Mouse (Mus musculus): ENCODE results near the gene Foxa1. TPM values are rescaled to one million over a fixed set of nuclear protein-coding genes. Genes with fewer than 3 reads are reported as not detected.

The Foxa1 gene
- polyA plus RNA-seq, 1 experiment from 2014 or later, result 22.5 TPM

DNA sequence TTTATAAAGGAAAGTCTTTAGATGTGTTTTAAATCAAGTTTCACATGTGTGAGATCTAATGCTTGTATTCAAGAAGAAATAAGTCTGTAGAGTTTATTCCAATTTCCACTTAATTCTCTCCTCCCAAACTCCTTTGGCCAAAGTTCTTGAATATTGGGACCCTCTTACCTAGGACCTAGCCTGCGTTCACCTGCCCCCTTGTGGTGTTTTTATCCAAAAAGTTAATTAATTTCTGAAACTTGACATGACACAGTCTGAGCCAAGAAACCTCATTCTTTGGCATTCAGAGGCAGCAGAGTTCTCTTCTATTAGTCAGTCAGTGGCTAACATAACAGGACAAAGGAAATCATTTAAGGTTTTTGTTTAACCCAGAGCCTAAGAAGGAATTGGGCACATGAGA lies 32.2 kb downstream of the Foxa1 start:
- Histone ChIP-seq H3K27ac (ENCODE audit: low read depth) (no peak overlapping the region), H3K4me1 (ENCODE audit: insufficient read depth) (no peaks in the 10 kb centered on the region), H3K9me3 (ENCODE audit: low read depth, low read length) (no peaks in the 10 kb centered on the region), H3K27me3 (ENCODE audit: insufficient read depth, low read length) (no peaks in the 10 kb centered on the region), H3K4me2 (no peak overlapping the region), H3K4me3 (ENCODE audit: low read depth, low read length) (no peak overlapping the region), H3K36me3 (ENCODE audit: insufficient read depth) (no peaks in the 10 kb centered on the region), H3K9ac (no peak overlapping the region)
- ATAC-seq (ENCODE audit: insufficient read depth) (no peak), DNase-seq (peak; percentile 30)
- WGBS, result 43% methylated on average over 1 of the region's 1 CpGs
- peak; percentile 22; the same call in 1 of the 2 replicates for TF ChIP-seq CTCF (IDR thresholded peaks at IDR 0.05; ENCODE audit: low read depth)

DNA sequence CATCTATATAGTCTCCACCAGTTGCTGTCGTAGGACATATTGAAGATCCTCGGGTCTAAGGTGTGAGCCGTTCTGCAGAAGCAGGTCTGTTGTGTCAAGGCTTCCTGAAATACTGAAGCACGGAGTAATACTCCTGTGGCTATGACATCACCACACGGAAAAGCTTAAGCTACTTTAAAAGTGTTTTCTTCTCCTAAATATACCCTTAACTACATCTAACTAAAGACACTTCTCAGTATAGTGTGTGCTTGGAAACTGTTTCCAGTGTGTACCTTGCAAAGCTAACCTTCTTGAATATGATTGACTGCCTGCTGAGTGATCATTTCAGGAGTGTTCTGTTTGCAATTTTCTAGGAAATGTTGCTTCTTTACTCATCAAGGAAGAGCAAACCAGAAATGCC lies 35.2 kb downstream of the Foxa1 start:
- DNase-seq, result no peak
- Histone ChIP-seq H3K9ac (no peak overlapping the region), H3K4me1 (ENCODE audit: insufficient read depth) (no peaks in the 10 kb centered on the region), H3K27ac (ENCODE audit: low read depth) (no peak overlapping the region), H3K27me3 (ENCODE audit: insufficient read depth, low read length) (no peaks in the 10 kb centered on the region), H3K4me3 (ENCODE audit: low read depth, low read length) (no peak overlapping the region), H3K36me3 (ENCODE audit: insufficient read depth) (no peaks in the 10 kb centered on the region), H3K4me2 (no peak overlapping the region), H3K9me3 (ENCODE audit: low read depth, low read length) (no peaks in the 10 kb centered on the region)
- no peak for ATAC-seq (ENCODE audit: insufficient read depth)
- TF ChIP-seq CTCF (IDR thresholded peaks at IDR 0.05; ENCODE audit: low read depth), result no peak
- 67% methylated on average over 5 of the region's 5 CpGs for WGBS

DNA sequence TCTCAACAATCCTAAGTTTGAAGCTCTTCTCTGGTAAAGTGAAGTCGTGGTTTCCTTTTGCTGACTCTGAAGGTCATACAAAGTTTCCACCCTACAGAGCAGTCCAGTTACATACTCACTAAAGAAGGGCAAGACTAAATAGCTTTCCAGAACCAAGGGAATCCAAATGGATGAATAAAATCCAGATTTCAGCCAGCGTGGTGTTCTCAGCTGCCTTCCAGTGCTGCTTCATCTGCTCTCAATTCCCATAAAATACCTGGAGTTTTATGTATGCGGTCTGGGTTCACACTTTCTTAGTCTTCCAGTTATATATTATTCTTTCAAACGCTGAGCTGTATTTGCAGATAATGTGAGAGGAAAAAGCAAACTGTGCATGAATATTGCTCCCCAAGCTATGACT lies 35.6 kb downstream of the Foxa1 start:
- Histone ChIP-seq H3K9ac (no peak overlapping the region), H3K9me3 (ENCODE audit: low read depth, low read length) (no peaks in the 10 kb centered on the region), H3K4me2 (no peak overlapping the region), H3K36me3 (ENCODE audit: insufficient read depth) (no peaks in the 10 kb centered on the region), H3K27me3 (ENCODE audit: insufficient read depth, low read length) (no peaks in the 10 kb centered on the region), H3K4me3 (ENCODE audit: low read depth, low read length) (no peak overlapping the region), H3K27ac (ENCODE audit: low read depth) (no peak overlapping the region), H3K4me1 (ENCODE audit: insufficient read depth) (no peaks in the 10 kb centered on the region)
- ATAC-seq (ENCODE audit: insufficient read depth) (no peak), DNase-seq (no peak)
- 78% methylated on average over 4 of the region's 4 CpGs for WGBS
- TF ChIP-seq CTCF (IDR thresholded peaks at IDR 0.05; ENCODE audit: low read depth), result no peak

DNA sequence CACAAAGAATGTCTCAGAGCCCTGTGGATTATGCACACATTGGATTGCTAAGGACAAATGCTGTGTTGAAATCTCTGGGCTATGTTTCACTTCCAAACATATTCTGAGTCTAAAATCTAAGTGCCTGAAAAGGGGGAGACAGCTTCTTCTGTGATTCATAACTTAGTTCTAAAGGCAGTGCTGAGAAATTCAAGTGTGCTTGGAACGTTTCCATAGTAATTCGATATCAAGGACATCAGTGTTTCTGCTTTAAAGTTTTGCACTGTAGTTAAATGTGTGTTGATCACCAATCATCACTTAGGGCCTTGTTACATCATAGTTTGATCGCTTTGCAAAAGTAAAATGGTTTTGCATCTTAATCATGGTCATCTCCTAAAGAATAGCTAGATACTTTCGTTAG lies 37.0 kb downstream of the Foxa1 start:
- no peaks in the 10 kb centered on the region for H3K36me3 ChIP-seq (ENCODE audit: insufficient read depth)
- peak; percentile 54 for DNase-seq
- H3K27me3 ChIP-seq (ENCODE audit: insufficient read depth, low read length), result no peaks in the 10 kb centered on the region
- no peak overlapping the region for H3K9ac ChIP-seq
- ATAC-seq (ENCODE audit: insufficient read depth), result no peak
- 47% methylated on average over 4 of the region's 4 CpGs for WGBS
- H3K9me3 ChIP-seq (ENCODE audit: low read depth, low read length), result no peaks in the 10 kb centered on the region
- no peak overlapping the region for H3K4me3 ChIP-seq (ENCODE audit: low read depth, low read length)
- no peak overlapping the region for H3K4me2 ChIP-seq
- no peaks in the 10 kb centered on the region for H3K4me1 ChIP-seq (ENCODE audit: insufficient read depth)
- TF ChIP-seq CTCF (IDR thresholded peaks at IDR 0.05; ENCODE audit: low read depth), result no peak
- H3K27ac ChIP-seq (ENCODE audit: low read depth), result peak overlapping the region; percentile 31; the same call in 1 of the 2 replicates

DNA sequence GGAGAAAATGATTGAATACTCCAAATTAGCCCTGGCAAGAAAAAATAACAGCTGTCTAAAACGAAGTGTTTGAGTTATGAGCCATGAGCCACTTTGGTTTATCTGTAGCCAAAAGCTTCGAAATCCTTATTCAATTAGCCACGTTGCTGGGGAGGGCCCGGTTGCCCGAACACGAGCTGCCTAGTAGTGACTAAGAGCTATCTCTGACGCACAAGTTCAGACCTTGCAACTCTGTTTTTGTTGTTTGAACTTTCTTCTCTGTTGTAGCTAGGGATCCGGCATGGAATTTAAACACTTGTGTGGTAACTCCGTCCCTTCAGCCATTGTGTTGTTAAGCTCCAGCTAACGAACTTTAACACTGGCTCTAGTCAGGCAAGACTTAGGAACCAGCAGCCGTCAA lies 37.8 kb downstream of the Foxa1 start:
- Histone ChIP-seq H3K27ac (ENCODE audit: low read depth) (peak overlapping the region; percentile 31), H3K4me2 (no peak overlapping the region), H3K4me1 (ENCODE audit: insufficient read depth) (no peaks in the 10 kb centered on the region), H3K9me3 (ENCODE audit: low read depth, low read length) (no peaks in the 10 kb centered on the region), H3K9ac (no peak overlapping the region), H3K4me3 (ENCODE audit: low read depth, low read length) (no peak overlapping the region), H3K36me3 (ENCODE audit: insufficient read depth) (no peaks in the 10 kb centered on the region), H3K27me3 (ENCODE audit: insufficient read depth, low read length) (no peaks in the 10 kb centered on the region)
- WGBS, result 42% methylated on average over 11 of the region's 11 CpGs
- ATAC-seq (ENCODE audit: insufficient read depth) (no peak), DNase-seq (no peak)
- TF ChIP-seq CTCF (IDR thresholded peaks at IDR 0.05; ENCODE audit: low read depth), result no peak

DNA sequence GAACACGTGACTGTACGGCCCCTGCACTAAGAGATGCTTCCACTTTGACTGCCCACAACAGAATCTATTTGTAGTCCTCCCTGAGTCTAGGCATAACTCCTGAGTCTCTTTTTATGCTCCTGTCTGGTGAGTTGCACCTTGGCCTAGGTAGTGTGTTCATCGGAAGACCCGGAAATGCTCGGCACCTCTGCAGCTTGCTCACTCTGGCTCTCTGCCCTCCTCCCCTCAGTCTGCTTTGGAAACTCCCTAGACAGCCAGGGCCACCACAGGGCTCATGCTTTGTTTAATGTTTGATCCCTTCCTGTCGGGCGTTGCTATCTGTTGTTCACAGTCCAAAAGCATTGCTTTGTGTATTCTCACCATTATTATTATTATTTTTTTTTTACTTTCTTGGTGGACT lies 41.4 kb downstream of the Foxa1 start:
- ATAC-seq (ENCODE audit: insufficient read depth), result no peak
- no peak for TF ChIP-seq CTCF (IDR thresholded peaks at IDR 0.05; ENCODE audit: low read depth)
- H3K36me3 ChIP-seq (ENCODE audit: insufficient read depth), result no peaks in the 10 kb centered on the region

DNA sequence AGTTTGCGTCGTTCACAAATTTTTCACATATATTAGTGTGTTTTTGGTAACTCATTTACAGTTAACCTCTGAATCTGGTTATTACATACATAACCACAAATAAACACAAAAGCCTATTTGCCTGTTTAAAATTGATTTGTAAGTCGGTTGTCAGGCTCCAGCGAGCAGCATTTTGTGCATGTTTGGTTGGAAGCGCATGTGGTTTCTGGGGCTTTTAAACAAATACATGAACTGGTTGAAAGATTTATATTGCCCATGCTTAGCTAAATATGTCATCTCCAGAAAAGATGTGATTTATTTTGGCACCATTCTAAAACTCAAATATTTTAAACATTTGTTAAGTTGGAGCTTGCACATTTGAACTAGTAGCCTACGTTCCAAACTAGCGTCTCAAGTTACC lies 46.5 kb downstream of the Foxa1 start:
- 44% methylated on average over 7 of the region's 7 CpGs for whole genome bisulfite sequencing
- Histone ChIP-seq H3K9me3 (ENCODE audit: low read depth, low read length) (no peaks in the 10 kb centered on the region), H3K4me2 (no peak overlapping the region), H3K36me3 (ENCODE audit: insufficient read depth) (no peaks in the 10 kb centered on the region), H3K27me3 (ENCODE audit: insufficient read depth, low read length) (no peaks in the 10 kb centered on the region), H3K4me3 (ENCODE audit: low read depth, low read length) (no peak overlapping the region), H3K9ac (no peak overlapping the region), H3K27ac (ENCODE audit: low read depth) (no peak overlapping the region), H3K4me1 (ENCODE audit: insufficient read depth) (no peaks in the 10 kb centered on the region; the same call in 1 of the 2 replicates)
- DNase-seq (peak; percentile 17), ATAC-seq (ENCODE audit: insufficient read depth) (no peak)
- no peak for TF ChIP-seq CTCF (IDR thresholded peaks at IDR 0.05; ENCODE audit: low read depth)

More for the DNA sequence above, 41.4 kb downstream of the Foxa1 start:
- no peak overlapping the region for H3K4me3 ChIP-seq (ENCODE audit: low read depth, low read length)
- no peaks in the 10 kb centered on the region for H3K4me1 ChIP-seq (ENCODE audit: insufficient read depth)
- H3K27me3 ChIP-seq (ENCODE audit: insufficient read depth, low read length), result no peaks in the 10 kb centered on the region
- no peak overlapping the region for H3K27ac ChIP-seq (ENCODE audit: low read depth)
- no peak for DNase-seq
- WGBS, result 59% methylated on average over 7 of the region's 7 CpGs
- no peak overlapping the region for H3K9ac ChIP-seq
- no peak overlapping the region for H3K4me2 ChIP-seq
- H3K9me3 ChIP-seq (ENCODE audit: low read depth, low read length), result no peaks in the 10 kb centered on the region
